In genomic region chr14:19584804-19585667, GRCm38 (mm10) we compare ENCODE assay signal across 8 mouse cellular contexts. TPM values are rescaled to one million over a fixed set of nuclear protein-coding genes. Genes with fewer than 3 reads are reported as not detected.
DNase-seq lines count a peak whose midpoint lies in the region; ATAC-seq and TF ChIP-seq lines count a peak whose summit lies in the region.
"Not testable (repeated sequence)": the region's sequence is repeated elsewhere in the genome, so short reads cannot be mapped to it uniquely, and the experiment has no call there.

Gene Gm2237 (minus strand): TSS chr14:19585135.

- not testable (repeated sequence) for H3K4me1 ChIP-seq in hindbrain, embryonic 15.5 days (replicated peaks); lung, embryonic 15.5 days; olfactory bulb, adult 2 months (ENCODE audit: control insufficient read depth, insufficient read depth, low read length)

- TF ChIP-seq CTCF in olfactory bulb, adult 2 months (IDR thresholded peaks at IDR 0.05; ENCODE audit: insufficient read depth, low read depth, low read length) = not testable (repeated sequence)

- peak within 1 kb of the TSS; percentile 76 for H3K27ac ChIP-seq in hindbrain, embryonic 15.5 days (replicated peaks)
- peak within 1 kb of the TSS; percentile 47 for H3K27ac ChIP-seq in lung, embryonic 15.5 days
- H3K27ac ChIP-seq in olfactory bulb, adult 2 months (ENCODE audit: insufficient read depth, low read depth, low read length) = not testable (repeated sequence)

- peak within 1 kb of the TSS; percentile 51 for H3K4me2 ChIP-seq in hindbrain, embryonic 15.5 days
- peak within 1 kb of the TSS; percentile 59 for H3K4me2 ChIP-seq in lung, embryonic 15.5 days

- H3K9me3 ChIP-seq in hindbrain, embryonic 15.5 days; lung, embryonic 15.5 days: not testable (repeated sequence)

- not testable (repeated sequence) for H3K36me3 ChIP-seq in hindbrain, embryonic 15.5 days; lung, embryonic 15.5 days

- 1% methylated on average over 19 of the region's 62 CpGs for WGBS in hindbrain, embryonic 15.5 days
- WGBS in lung, embryonic 15.5 days = under 1% methylated on average over 33 of the region's 62 CpGs
- under 1% methylated on average over 25 of the region's 62 CpGs for WGBS in olfactory bulb, adult 2 months

- DNase-seq in Muller cell, postnatal 12 days (ENCODE audit: inconsistent ontology term) = peak; percentile 19
- DNase-seq in embryo, embryonic 11 days = peak; percentile 22
- DNase-seq in gastrocnemius, postnatal 36 days = peak; percentile 5 to 13
- peak; percentile 19 to 39 for DNase-seq in layer of hippocampus, postnatal 10 days (ENCODE audit: low spot score in 2 of 2)
- peak; percentile 45 for DNase-seq in thymus, postnatal 4 days

- intact Hi-C loops in gastrocnemius, postnatal 36 days (cut with DNase I) = not testable (repeated sequence)

- ATAC-seq in hindbrain, embryonic 15.5 days (ENCODE audit: low FRiP score, low read depth); lung, embryonic 15.5 days (ENCODE audit: borderline replicate concordance, extremely low read depth, low FRiP score, low TSS enrichment): not testable (repeated sequence)

- H3K9ac ChIP-seq in hindbrain, embryonic 15.5 days = peak within 1 kb of the TSS; percentile 51
- peak within 1 kb of the TSS; percentile 37 for H3K9ac ChIP-seq in lung, embryonic 15.5 days

- peak within 1 kb of the TSS; percentile 50 for H3K4me3 ChIP-seq in hindbrain, embryonic 15.5 days
- H3K4me3 ChIP-seq in lung, embryonic 15.5 days = peak within 1 kb of the TSS; percentile 45
- peak within 1 kb of the TSS; percentile 56 for H3K4me3 ChIP-seq in olfactory bulb, adult 2 months (ENCODE audit: insufficient read depth, low read depth, low read length)

- not testable (repeated sequence) for H3K27me3 ChIP-seq in hindbrain, embryonic 15.5 days; lung, embryonic 15.5 days

- TF ChIP-seq POLR2A in olfactory bulb, adult 2 months (IDR thresholded peaks at IDR 0.05; ENCODE audit: insufficient read depth, low read depth, low read length) = not testable (repeated sequence)

RNA-seq across cellular contexts. Expression of gene Gm2237, which starts in this region (rescaled TPM):
- under 1 TPM; 0.13 to 0.22 TPM for total RNA-seq in gastrocnemius, postnatal 36 days (2021)
- polyA plus RNA-seq in hindbrain, embryonic 15.5 days (2015; fragmentation: Nextera tagmentation; extraction: Ambion mirVana) = 5.3 and 5.7 TPM in 2 replicates
- 10 to 100 TPM in 1 of 2 experiments, 1 to 10 TPM in 1; 9.3 to 12.2 TPM for total RNA-seq in layer of hippocampus, postnatal 10 days (2021)
- polyA plus RNA-seq in lung, embryonic 15.5 days (2015; fragmentation: Nextera tagmentation; extraction: Ambion mirVana) = 2.1 and 2.3 TPM in 2 replicates
- not detected in 2 replicates for polyA plus RNA-seq in olfactory bulb, adult 2 months (2012; ENCODE audit: insufficient read depth, insufficient read length, low replicate concordance, missing spikeins)

Comparison
In these comparisons a context has a peak if more than half of its experiments do, and no peak if none do; other contexts are left out.
1. RNA of gene Gm2237 (total RNA-seq): 9.3 to 12.2 TPM in layer of hippocampus, postnatal 10 days; 0.13 to 0.22 TPM in gastrocnemius, postnatal 36 days; every median in the first group is over 4 times any median in the second.
2. Peak in DNase-seq in gastrocnemius, postnatal 36 days; RNA of the gene not detected or under 1 TPM.
3. Peak in every context shown above with its lines, with median percentiles within 50 percentile points of each other: DNase-seq and H3K4me3 ChIP-seq.